Mouse (Mus musculus): ENCODE data around the gene Pdss2.

GRCm38 (mm10) chr10:43339811-43340210, 118.5 kb downstream of the Pdss2 start:
- TF ChIP-seq CTCF (IDR thresholded peaks at IDR 0.05; ENCODE audit: control insufficient read depth, insufficient read depth, insufficient replicate concordance, low read depth, low read length) (no peak), POLR2A (IDR thresholded peaks at IDR 0.05; ENCODE audit: control insufficient read depth, low read depth, low read length) (no peak)
